Mouse (Mus musculus) kidney, postnatal 36 days (tissue): Measurements from ENCODE around the gene Espn.

Source experiments
- DNase-seq, 2 experiments: peaks; one replicate each; pipeline ENCODE4 v3.0.0; 2021 to 2022; ENCODE audit warnings: mixed read lengths in 2 of 2

The Espn gene

GRCm38 (mm10) chr4:152178344-152178864, 26.2 kb upstream of the Espn start:
- DNase-seq = peak in 1 of 2 experiments; percentile 59

- peak; percentile 92 to 97 for DNase-seq
Measured at GRCm38 (mm10) chr4:152177537-152178343, 25.6 kb upstream of the Espn start, which contains the start of gene Acot7. Gene Acot7, plus strand, starts transcription at chr4:152178134.

- no peak for DNase-seq
Measured at GRCm38 (mm10) chr4:152177174-152177536, 25.0 kb upstream of the Espn start.

- no peak for DNase-seq
Measured at GRCm38 (mm10) chr4:152176638-152177037, 24.5 kb upstream of the Espn start.

DNA sequence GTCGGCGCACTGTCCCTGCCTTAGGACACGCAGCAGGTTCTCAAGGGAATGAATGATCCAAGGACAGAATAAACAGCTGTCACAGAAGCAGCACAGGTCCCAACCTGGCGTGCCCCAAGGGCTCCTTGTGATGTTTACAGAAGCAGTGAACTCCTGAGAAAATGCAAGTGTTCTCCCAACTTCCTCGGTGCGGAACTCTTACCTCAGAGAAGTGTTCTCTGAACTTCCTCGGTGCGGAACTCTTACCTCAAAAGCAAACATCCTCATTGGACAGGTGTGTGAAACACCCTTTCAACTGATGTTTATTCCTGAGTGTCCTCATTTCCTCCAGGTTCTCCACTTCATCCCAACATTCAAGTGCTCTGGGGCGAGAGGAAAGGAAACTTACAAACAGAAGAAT, 21.8 kb upstream of the Espn start:
- no peak for DNase-seq

DNA sequence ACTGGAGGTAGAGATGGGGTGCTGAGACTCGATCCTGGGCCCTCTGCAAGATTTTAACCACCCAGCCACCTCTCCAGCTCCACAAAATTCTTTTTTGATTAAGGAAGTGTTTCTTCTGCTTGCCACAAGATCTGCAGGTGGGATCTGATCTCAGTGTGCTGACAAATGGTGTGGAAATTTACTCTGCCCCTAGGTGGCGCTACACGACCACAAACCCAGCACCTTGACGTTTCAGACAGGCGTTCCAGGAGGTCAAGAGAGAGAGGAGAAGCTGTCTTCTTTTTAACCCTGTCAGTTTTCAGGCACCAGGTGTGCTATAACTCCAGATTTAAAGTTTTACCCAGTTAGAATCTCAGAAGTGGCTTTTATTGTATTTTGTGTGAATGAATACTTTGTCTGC, 20.9 kb upstream of the Espn start:
- DNase-seq = peak; percentile 84 to 91

- no peak for DNase-seq
Measured at GRCm38 (mm10) chr4:152171543-152171942, 19.4 kb upstream of the Espn start.

GRCm38 (mm10) chr4:152170286-152170685, 18.1 kb upstream of the Espn start:
- no peak for DNase-seq

DNA sequence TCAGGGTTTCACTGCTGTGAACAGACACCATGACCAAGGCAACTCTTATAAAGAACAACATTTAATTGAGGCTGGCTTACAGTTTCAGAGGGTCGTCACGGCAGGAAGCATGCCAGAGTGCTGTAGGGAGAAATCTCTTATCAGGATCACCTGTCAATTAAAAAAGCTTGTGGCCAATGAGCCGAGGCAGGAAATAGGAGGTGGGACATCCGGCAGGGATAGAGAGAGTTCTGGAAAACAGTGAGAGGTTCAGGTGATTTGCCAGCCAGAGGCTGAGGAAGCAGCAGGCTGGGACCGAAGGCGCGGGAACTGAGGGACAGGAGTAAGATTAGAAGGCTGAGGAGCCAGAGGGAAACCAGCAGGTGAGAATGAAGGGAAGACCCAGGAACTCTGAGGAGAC, 16.9 kb upstream of the Espn start:
- no peak for DNase-seq

DNA sequence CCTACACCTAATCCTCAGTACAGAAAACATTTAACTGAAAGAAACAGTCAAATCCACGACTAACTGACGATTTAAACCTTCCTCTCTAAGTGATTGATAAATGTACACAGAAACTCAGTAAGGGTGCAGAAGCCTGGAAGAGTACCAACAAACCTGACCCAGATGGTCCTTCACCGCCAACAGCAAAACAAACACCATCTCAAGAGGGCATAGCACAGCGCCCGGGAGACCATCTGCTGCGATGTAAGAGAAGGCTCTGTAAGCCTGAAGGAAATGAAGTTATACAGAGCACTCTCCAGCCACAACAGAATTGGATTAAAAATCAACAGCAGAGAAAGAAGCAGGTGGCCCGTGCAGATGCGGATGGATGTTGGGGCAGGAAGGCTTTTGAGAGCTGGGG, 15.9 kb upstream of the Espn start:
- no peak for DNase-seq

DNA sequence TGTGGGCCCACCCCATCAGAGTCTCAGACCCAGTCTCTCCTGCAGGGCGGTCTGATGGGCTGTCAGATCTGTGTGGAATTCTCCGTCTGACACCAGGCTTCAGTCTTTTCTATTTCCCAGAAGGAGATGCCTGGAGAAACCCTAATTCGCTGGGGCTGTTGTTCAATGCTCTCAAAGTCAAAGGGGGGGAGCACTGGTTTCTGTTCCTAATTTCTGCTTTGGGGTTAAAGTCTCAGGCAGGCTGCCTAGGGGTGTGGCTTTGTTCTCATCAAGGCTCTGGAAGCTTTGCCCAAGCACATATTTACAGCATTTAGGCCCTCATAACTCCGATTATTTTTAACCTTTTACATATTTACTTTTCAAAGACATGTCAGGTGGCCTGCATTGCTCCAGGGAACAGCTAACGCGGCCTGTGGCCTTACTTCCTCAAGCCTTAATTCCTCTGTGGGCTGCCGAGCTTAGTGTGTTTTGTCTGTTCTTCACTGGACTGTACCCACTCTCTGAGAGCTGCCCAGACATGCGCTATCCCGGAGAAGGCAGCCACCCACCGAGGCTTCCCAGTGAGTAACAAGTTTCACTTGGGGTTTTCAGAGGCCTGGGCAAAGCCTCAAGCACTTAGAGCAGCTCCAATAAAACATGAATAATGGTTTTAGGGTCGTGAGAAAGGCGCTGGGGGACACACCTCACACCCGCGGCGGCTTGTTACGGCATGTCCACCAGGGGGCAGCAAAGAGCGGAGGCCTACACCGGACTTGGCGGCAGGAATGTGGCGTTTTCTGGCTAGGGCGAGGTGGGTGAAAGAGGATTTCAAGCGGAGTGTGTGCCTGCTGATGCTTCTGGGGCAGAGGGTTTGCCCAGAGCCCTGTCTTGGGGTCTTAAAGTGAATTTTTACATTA, 13.1 kb upstream of the Espn start:
- DNase-seq = peak; percentile 63 to 90

- DNase-seq = no peak
Measured at GRCm38 (mm10) chr4:152162748-152163147, 10.6 kb upstream of the Espn start.

- peak; percentile 60 to 76 for DNase-seq
Measured at GRCm38 (mm10) chr4:152161601-152162000, 9.4 kb upstream of the Espn start.

- peak; percentile 80 to 87 for DNase-seq
Measured at GRCm38 (mm10) chr4:152160748-152161147, 8.6 kb upstream of the Espn start.

GRCm38 (mm10) chr4:152159285-152159678, 7.1 kb upstream of the Espn start:
- peak; percentile 30 to 59 for DNase-seq

DNA sequence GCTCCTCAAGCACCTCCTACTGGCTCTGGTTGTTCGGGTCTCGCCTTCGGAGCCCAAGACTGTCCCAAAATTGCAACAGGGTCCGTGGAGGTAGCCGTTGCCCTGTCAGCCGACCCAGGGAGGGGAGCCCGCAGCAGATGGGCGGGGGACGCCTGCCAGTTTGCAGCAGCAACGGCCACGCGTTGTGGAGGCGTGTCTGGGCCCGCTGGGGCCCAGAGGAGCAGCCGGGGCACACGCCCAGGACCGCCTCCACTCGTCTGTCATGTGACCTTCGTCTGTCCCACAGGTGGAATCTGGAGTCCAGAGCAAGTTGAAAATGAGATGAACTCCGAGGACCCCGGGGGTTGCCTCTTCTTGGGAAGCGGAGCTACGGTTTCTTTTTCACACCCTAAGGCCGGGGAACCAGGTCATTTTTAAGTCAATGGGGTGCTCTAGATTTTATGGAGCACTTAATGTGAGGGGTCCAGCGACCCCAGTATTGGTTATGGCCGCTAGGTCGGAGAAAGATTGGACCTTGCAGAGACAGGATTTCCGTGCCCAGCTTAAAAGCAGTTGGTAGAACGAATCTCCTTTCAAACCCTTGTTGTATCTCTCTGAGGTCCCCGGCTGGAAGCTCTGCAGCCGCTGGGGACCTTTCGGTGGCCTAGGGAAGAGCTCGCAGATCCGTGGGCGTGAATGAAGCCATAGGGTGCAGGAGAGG, 6.6 kb upstream of the Espn start, which contains the start of gene Hes2:
Gene Hes2 (plus strand): TSS at position 283 of the 700 bp plus-strand sequence.
- peak; percentile 53 to 72 for DNase-seq

DNA sequence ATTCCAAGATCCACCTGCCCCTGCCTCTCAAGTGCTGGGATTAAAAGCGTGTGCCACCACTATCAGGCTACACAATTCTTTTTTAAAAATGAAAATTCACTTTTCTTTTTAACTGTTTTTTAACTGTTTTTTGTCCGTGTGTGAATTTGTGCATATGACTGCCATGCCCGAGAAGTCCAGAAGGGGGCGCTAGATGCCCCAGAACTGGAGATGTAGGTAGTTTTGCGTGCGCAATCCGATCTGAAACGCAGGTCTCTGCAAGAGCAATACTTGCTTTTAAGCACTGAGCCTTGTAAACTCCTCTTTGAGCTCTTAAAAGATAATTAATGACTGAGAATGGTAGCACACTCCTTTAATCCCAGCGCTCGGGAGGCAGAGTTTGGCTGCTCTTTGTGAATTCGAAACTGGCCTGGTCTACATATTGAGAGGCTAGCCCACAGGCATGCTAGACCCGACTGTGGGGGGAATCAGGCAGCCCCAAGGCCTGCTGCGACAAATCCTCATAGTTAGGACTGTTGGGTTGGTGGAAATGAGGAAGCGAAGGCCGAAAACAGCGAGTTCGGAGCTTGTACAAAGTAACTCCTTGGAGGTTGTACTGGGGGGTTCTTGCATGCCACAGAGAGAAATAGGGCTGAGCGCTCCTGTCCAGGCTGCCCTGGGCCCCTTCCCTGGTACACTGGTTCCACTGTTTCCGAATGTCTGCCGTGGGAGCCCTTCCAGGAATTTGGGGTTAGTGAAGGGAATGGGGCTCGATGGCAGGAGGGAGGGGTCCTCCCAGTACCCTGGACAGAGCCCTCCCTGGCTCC, 5.8 kb upstream of the Espn start:
- peak; percentile 36 to 73 for DNase-seq

GRCm38 (mm10) chr4:152155019-152155418, 2.8 kb upstream of the Espn start:
- DNase-seq = no peak

GRCm38 (mm10) chr4:152153771-152154177, 1.6 kb upstream of the Espn start:
- DNase-seq = peak; percentile 83 to 94

- DNase-seq = no peak
Measured at GRCm38 (mm10) chr4:152151451-152151965, 663 bp downstream of the Espn start.

- DNase-seq = no peak
Measured at GRCm38 (mm10) chr4:152150546-152150945, 1.6 kb downstream of the Espn start.
